Mouse (Mus musculus) MEL (cell line): Measurements from ENCODE around the gene Adam12. TPM values are rescaled to one million over a fixed set of nuclear protein-coding genes. Genes with fewer than 3 reads are reported as not detected.

Experiments used
- DNase-seq: peaks from one replicate; pipeline ENCODE4 v3.0.0; 2011; ENCODE audit warnings: low read depth, low spot score
- H3K27ac ChIP-seq: 2 replicates; pipeline ENCODE4 v1.5.1; 2012; ENCODE audit warnings: low read depth, mild to moderate bottlenecking, control low read depth, low read length, moderate library complexity; ENCODE audit not compliant: control insufficient read depth
- H3K27me3 ChIP-seq, 2 experiments: fragments of 150-350 bp in 1 of 2; sonication (generic) in 1 of 2; 2 replicates each; pipeline ENCODE4 v1.6.1; 2012; ENCODE audit warnings: low read length in 2 of 2, mild to moderate bottlenecking in 2 of 2, improper control_type of control experiment in 1 of 2, moderate library complexity in 1 of 2; ENCODE audit not compliant: insufficient read depth in 2 of 2, control insufficient read depth in 1 of 2
- H3K36me3 ChIP-seq, 2 experiments: 2 replicates each; pipeline ENCODE4 v1.6.1; 2012 to 2014; ENCODE audit warnings: low read length in 2 of 2, improper control_type of control experiment in 1 of 2, inconsistent platforms in 1 of 2, mild to moderate bottlenecking in 1 of 2; ENCODE audit not compliant: insufficient read depth in 2 of 2, control insufficient read depth in 1 of 2
- H3K4me1 ChIP-seq, 2 experiments: fragments of 150-350 bp in 1 of 2; sonication (generic) in 1 of 2; 2 replicates each; pipeline ENCODE4 v1.6.1; 2012; ENCODE audit warnings: low read length in 2 of 2, improper control_type of control experiment in 1 of 2, mild to moderate bottlenecking in 1 of 2; ENCODE audit not compliant: insufficient read depth in 2 of 2, control insufficient read depth in 1 of 2
- H3K4me3 ChIP-seq, 2 experiments: fragments of 150-350 bp in 1 of 2; sonication (generic) in 1 of 2; 2 replicates each; pipeline ENCODE4 v1.5.1; 2012; ENCODE audit warnings: low read depth in 2 of 2, low read length in 2 of 2, mild to moderate bottlenecking in 2 of 2, moderate library complexity in 2 of 2, control low read depth in 1 of 2, improper control_type of control experiment in 1 of 2; ENCODE audit not compliant: control insufficient read depth in 1 of 2, insufficient read depth in 1 of 2
- H3K79me2 ChIP-seq: 2 replicates; pipeline ENCODE4 v1.6.1; 2012; ENCODE audit warnings: mild to moderate bottlenecking, low read length, moderate library complexity; ENCODE audit not compliant: control insufficient read depth, poor library complexity, insufficient read depth
- H3K9ac ChIP-seq: 2 replicates; pipeline ENCODE4 v1.6.1; 2012; ENCODE audit warnings: low read depth, mild to moderate bottlenecking, control low read depth, low read length, moderate library complexity; ENCODE audit not compliant: control insufficient read depth, poor library complexity, severe bottlenecking
- H3K9me3 ChIP-seq: fragments of 150-350 bp; sonication (generic); replicated peaks from 2 replicates; pipeline ENCODE4 v1.6.1; 2012; ENCODE audit warnings: mild to moderate bottlenecking, low read length, improper control_type of control experiment, moderate library complexity; ENCODE audit not compliant: insufficient read depth
- CHD1 ChIP-seq: IDR thresholded peaks from 2 replicates; pipeline ENCODE4 v1.6.1; 2012; ENCODE audit warnings: low read depth, mild to moderate bottlenecking, inconsistent platforms, low read length, improper control_type of control experiment
- CTCF ChIP-seq, 3 experiments: IDR thresholded peaks in 2 of 3; conservative IDR thresholded peaks in 1 of 3; 2 replicates each; pipeline ENCODE4 v1.5.1; 2011 to 2012; ENCODE audit warnings: low read length in 3 of 3, low read depth in 2 of 3, mild to moderate bottlenecking in 2 of 3, improper control_type of control experiment in 1 of 3, inconsistent platforms in 1 of 3, mixed read lengths in 1 of 3, moderate library complexity in 1 of 3; ENCODE audit not compliant: control insufficient read depth in 1 of 3, insufficient read depth in 1 of 3, poor library complexity in 1 of 3, severe bottlenecking in 1 of 3
- ELF1 ChIP-seq: IDR thresholded peaks from 2 replicates; pipeline ENCODE4 v1.6.1; 2014; ENCODE audit warnings: low read depth, mild to moderate bottlenecking, inconsistent platforms, low read length, improper control_type of control experiment, moderate library complexity
- ETS1 ChIP-seq: IDR thresholded peaks from 2 replicates; pipeline ENCODE4 v1.6.1; 2012; ENCODE audit warnings: low read depth, mild to moderate bottlenecking, inconsistent platforms, low read length, improper control_type of control experiment, moderate library complexity
- GABPA ChIP-seq: IDR thresholded peaks from 2 replicates; pipeline ENCODE4 v1.6.1; 2012; ENCODE audit warnings: low read depth, mild to moderate bottlenecking, inconsistent platforms, low read length, improper control_type of control experiment, moderate library complexity
- GATA1 ChIP-seq: IDR thresholded peaks from 2 replicates; pipeline ENCODE4 v1.6.1; 2011; ENCODE audit warnings: low read depth, low read length, improper control_type of control experiment
- HCFC1 ChIP-seq: IDR thresholded peaks from 2 replicates; pipeline ENCODE4 v1.6.1; 2012; ENCODE audit warnings: low read depth, mild to moderate bottlenecking, inconsistent platforms, low read length, improper control_type of control experiment, moderate library complexity
- KAT2A ChIP-seq: conservative IDR thresholded peaks from 2 replicates; pipeline ENCODE4 v1.6.1; 2012; ENCODE audit warnings: low read depth, low read length, improper control_type of control experiment, inconsistent platforms
- MAFK ChIP-seq: IDR thresholded peaks from 2 replicates; pipeline ENCODE4 v1.6.1; 2011; ENCODE audit warnings: low read depth, mild to moderate bottlenecking, low read length, improper control_type of control experiment, borderline replicate concordance
- MEF2A ChIP-seq: IDR thresholded peaks from 2 replicates; pipeline ENCODE4 v1.6.1; 2014; ENCODE audit warnings: low read depth, mild to moderate bottlenecking, inconsistent platforms, low read length, improper control_type of control experiment; ENCODE audit not compliant: poor library complexity, insufficient replicate concordance, severe bottlenecking; ENCODE audit errors: extremely low read depth
- MXI1 ChIP-seq: IDR thresholded peaks from 2 replicates; pipeline ENCODE4 v1.6.1; 2011; ENCODE audit warnings: mild to moderate bottlenecking, low read depth, low read length, improper control_type of control experiment
- MYC ChIP-seq: IDR thresholded peaks from 2 replicates; pipeline ENCODE4 v1.6.1; 2011; ENCODE audit warnings: low read depth, mild to moderate bottlenecking, low read length, improper control_type of control experiment, moderate library complexity
- NELFE ChIP-seq: IDR thresholded peaks from 2 replicates; pipeline ENCODE4 v1.6.1; 2011; ENCODE audit warnings: low read depth, low read length, improper control_type of control experiment
- RAD21 ChIP-seq: IDR thresholded peaks from 2 replicates; pipeline ENCODE4 v1.6.1; 2011; ENCODE audit warnings: mild to moderate bottlenecking, low read depth, low read length, improper control_type of control experiment
- RCOR1 ChIP-seq: IDR thresholded peaks from 2 replicates; pipeline ENCODE4 v1.6.1; 2012; ENCODE audit warnings: low read depth, mild to moderate bottlenecking, inconsistent platforms, low read length, improper control_type of control experiment
- SIN3A ChIP-seq: IDR thresholded peaks from 2 replicates; pipeline ENCODE4 v1.6.1; 2012; ENCODE audit warnings: low read length, improper control_type of control experiment, inconsistent platforms
- SMC3 ChIP-seq: IDR thresholded peaks from 2 replicates; pipeline ENCODE4 v1.6.1; 2011; ENCODE audit warnings: low read depth, low read length, improper control_type of control experiment
- UBTF ChIP-seq: IDR thresholded peaks from 2 replicates; pipeline ENCODE4 v1.6.1; 2012; ENCODE audit warnings: low read depth, mild to moderate bottlenecking, inconsistent platforms, low read length, improper control_type of control experiment, moderate library complexity, borderline replicate concordance; ENCODE audit not compliant: insufficient read depth
- USF1 ChIP-seq: IDR thresholded peaks from 2 replicates; pipeline ENCODE4 v1.6.1; 2014; ENCODE audit warnings: low read depth, mild to moderate bottlenecking, inconsistent platforms, low read length, improper control_type of control experiment, moderate library complexity
- USF2 ChIP-seq, 2 experiments: IDR thresholded peaks; 2 replicates each; pipeline ENCODE4 v1.6.1; 2011 to 2012; ENCODE audit warnings: improper control_type of control experiment in 2 of 2, low read length in 2 of 2, borderline replicate concordance in 1 of 2, inconsistent platforms in 1 of 2, low read depth in 1 of 2, mild to moderate bottlenecking in 1 of 2; ENCODE audit not compliant: insufficient read depth in 1 of 2
- ZC3H11A ChIP-seq: IDR thresholded peaks from 2 replicates; pipeline ENCODE4 v1.6.1; 2012; ENCODE audit warnings: low read depth, mild to moderate bottlenecking, inconsistent platforms, low read length, improper control_type of control experiment
- ZKSCAN1 ChIP-seq: IDR thresholded peaks from 2 replicates; pipeline ENCODE4 v1.6.1; 2012; ENCODE audit warnings: low read depth, mild to moderate bottlenecking, inconsistent platforms, low read length, improper control_type of control experiment, moderate library complexity
- ZMIZ1 ChIP-seq: IDR thresholded peaks from 2 replicates; pipeline ENCODE4 v1.6.1; 2012; ENCODE audit warnings: low read depth, mild to moderate bottlenecking, inconsistent platforms, low read length, improper control_type of control experiment, moderate library complexity
- polyA plus RNA-seq, 2 experiments: library from polyadenylated mRNA; stranded (reverse) in 1 of 2; unstranded in 1 of 2; fragments of >175 nt in 1 of 2; fragments of >200 nt in 1 of 2; gene quantifications; 2 replicates each; pipeline versions ENCODE4 v1.2.1 to v1.2.4; 2012; ENCODE audit warnings: low replicate concordance in 2 of 2, low read depth in 1 of 2; ENCODE audit not compliant: insufficient read length in 2 of 2, insufficient read depth in 1 of 2, missing spikeins in 1 of 2
- total RNA-seq: library from RNA; depleted of rRNA; stranded (reverse); fragments of 300-350 nt; gene quantifications from 2 replicates; pipeline ENCODE4 v1.2.3, GENCODE M21; 2012

Adam12 gene
- total and polyA plus RNA-seq, 3 experiments, result not detected

DNA sequence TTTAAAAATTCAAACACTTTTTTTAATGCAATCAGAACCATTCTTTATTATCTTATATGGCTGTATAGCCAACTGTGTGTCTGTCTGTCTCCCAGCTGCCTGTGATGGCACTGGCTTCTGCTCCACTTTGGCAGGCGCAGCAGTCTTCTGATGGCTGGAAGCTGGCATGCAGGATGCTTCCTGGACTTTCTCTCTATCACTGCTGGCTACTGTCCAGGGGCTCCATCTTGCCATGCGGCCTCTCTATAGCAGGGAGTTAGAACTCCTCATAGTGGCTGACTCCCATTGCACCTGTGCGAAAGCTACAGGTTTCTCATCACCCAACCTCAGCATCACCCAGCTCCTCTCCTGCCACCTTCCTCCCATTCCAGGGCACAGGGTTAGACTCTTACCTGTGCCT lies 373.4 kb downstream of the Adam12 start:
- H3K79me2 ChIP-seq, result no peaks in the 10 kb centered on the region
- no peak overlapping the region for H3K27ac ChIP-seq
- H3K9ac ChIP-seq, result no peak overlapping the region
- no peak overlapping the region for H3K4me3 ChIP-seq
- H3K36me3 ChIP-seq, result no peaks in the 10 kb centered on the region
- H3K9me3 ChIP-seq, result no peaks in the 10 kb centered on the region
- TF ChIP-seq MAFK (no peak), UBTF (no peak), ETS1 (no peak), CTCF (IDR thresholded peaks at IDR 0.05 in 2 of 3, conservative IDR thresholded peaks at IDR 0.05 in 1 of 3; ENCODE audit: control insufficient read depth in 1 of 3, insufficient read depth in 1 of 3, low read depth in 2 of 3, low read length in 3 of 3, poor library complexity in 1 of 3, severe bottlenecking in 1 of 3) (no peak), ZMIZ1 (no peak), MEF2A (no peak), ELF1 (no peak), CHD1 (no peak), MYC (no peak), KAT2A (no peak), HCFC1 (no peak), NELFE (no peak), USF2 (IDR thresholded peaks at IDR 0.05; ENCODE audit: borderline replicate concordance in 1 of 2, insufficient read depth in 1 of 2, low read depth in 1 of 2, low read length in 2 of 2) (no peak), SMC3 (no peak), ZKSCAN1 (no peak), RCOR1 (no peak)
- H3K27me3 ChIP-seq, result no peaks in the 10 kb centered on the region
- no peaks in the 10 kb centered on the region for H3K4me1 ChIP-seq
- no peak for DNase-seq

- H3K27me3 ChIP-seq, result no peaks in the 10 kb centered on the region
- H3K27ac ChIP-seq, result no peak overlapping the region
- TF ChIP-seq GABPA, result no peak
- peak; percentile 84 for TF ChIP-seq SMC3
- TF ChIP-seq HCFC1, result no peak
- 0 out of 2 replicates have a peak, but pooled peaks have one; percentile 47 for TF ChIP-seq SIN3A
- TF ChIP-seq CTCF (IDR thresholded peaks at IDR 0.05 in 2 of 3, conservative IDR thresholded peaks at IDR 0.05 in 1 of 3; ENCODE audit: control insufficient read depth in 1 of 3, insufficient read depth in 1 of 3, low read depth in 2 of 3, low read length in 3 of 3, poor library complexity in 1 of 3, severe bottlenecking in 1 of 3), result peak; percentile 89 to 96 (median 91)
- TF ChIP-seq GATA1, result peak; percentile 15; the same call in 1 of the 2 replicates
- no peak for TF ChIP-seq ZKSCAN1
- TF ChIP-seq USF1, result no peak
- peak; percentile 79 for TF ChIP-seq ZC3H11A
- peak; percentile 31; the same call in 1 of the 2 replicates for TF ChIP-seq MXI1
- TF ChIP-seq RAD21, result peak; percentile 97
- TF ChIP-seq, all 39 proteins: peak for 7
- no peaks in the 10 kb centered on the region for H3K9me3 ChIP-seq
- DNase-seq, result peak; percentile 72
- H3K9ac ChIP-seq, result no peak overlapping the region
- H3K36me3 ChIP-seq, result no peaks in the 10 kb centered on the region
- no peak overlapping the region for H3K4me3 ChIP-seq
- H3K4me1 ChIP-seq, result no peaks in the 10 kb centered on the region
- H3K79me2 ChIP-seq, result no peaks in the 10 kb centered on the region
Measured at GRCm38 (mm10) chr7:133856278-133856677, 375.7 kb downstream of the Adam12 start.
